Mouse (Mus musculus) gastrocnemius, adult 8-10 months (tissue): ENCODE measurements at regions not wholly inside any gene's neighbourhood (a gene's known extent, or its start where the extent isn't known, plus 50 kb on each side); places are given as distances from the start of the nearest gene placed in this dataset.

Experiments
- DNase-seq, 2 experiments: peaks; one replicate each; pipeline ENCODE4 v3.0.0; 2022; ENCODE audit warnings: low spot score in 2 of 2

- peak in 1 of 2 experiments; percentile 3 for DNase-seq
These were observed 245.3 kb upstream of the Nrp1 start for GRCm38 (mm10) chr8:128113116-128113515.

DNA sequence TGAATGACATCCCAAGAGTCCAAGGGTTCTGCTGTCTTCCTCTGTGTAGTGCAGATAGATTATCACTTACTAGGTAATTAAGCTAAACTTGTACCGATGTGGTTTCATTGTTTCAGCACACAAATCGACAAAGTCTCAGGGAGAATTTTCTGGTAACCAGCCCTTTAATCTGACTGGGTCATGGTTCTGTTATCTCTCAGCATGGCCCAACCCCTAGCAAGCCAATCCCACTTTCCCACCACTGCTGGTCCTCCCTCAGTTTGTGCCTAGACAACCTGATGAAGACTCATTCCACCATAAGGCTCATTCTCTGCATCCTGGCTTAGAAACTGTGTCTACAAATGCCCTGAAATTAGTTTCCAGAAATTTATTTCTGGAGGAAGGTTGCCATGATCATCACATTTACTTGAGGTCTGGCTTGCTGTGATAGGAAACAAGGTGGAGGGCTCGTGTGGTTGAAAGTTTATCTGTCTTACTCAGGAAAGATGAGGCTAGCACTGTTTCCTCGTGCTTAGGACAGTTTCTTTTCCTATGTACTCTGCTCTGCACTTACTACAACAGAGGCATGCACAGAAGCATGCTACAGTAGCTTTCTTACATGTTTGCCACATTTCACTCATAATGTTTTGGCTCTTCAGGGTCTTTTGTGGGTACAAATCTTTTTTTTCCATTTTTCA is 217.0 kb upstream of the Nrp1 start:
- DNase-seq: no peak

- DNase-seq: no peak
These were observed 210.0 kb upstream of the Nrp1 start for GRCm38 (mm10) chr8:128148351-128148942.

DNA sequence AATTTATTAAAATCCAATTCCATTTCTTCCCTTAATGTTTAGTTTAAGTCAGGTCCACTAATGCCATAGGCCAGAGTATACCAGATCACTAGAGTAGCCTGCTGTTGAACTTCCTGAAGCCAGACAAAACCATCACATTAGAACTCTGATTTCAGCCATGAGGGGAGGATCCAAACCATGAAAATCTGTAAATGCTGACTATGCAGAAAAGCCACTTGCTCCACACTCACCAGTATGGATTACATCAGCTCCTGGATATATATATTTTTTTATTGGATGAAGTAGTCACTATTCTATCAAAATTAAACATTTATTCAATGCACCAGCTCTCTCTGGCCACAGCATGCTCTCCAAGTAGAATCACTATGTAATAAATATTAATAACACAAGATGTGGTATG is 202.8 kb upstream of the Nrp1 start:
- no peak for DNase-seq

- DNase-seq: no peak
These were observed 202.2 kb upstream of the Nrp1 start for GRCm38 (mm10) chr8:128156221-128156620.

DNA sequence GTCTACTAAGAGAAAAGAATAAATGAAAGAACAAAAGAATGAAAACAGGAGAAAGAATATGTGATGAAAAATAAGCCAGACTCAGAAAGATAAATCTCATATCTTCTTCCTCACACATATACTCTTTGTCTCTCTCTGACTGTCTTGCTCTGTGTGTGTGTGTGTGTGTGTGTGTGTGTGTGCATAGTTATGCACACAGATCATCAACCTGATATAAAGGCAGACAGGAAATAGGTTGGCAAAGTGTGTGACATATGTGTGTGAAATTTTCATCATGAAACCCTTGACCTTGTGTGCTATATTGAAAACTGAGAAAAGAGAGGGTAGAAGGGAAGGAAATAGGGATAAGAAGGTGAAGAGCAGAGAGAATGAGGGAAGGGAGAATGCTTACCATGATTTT is 195.5 kb upstream of the Nrp1 start:
- no peak for DNase-seq

- no peak for DNase-seq
These were observed 193.4 kb upstream of the Nrp1 start for GRCm38 (mm10) chr8:128164976-128165375.

GRCm38 (mm10) chr8:128165591-128165990 is 192.8 kb upstream of the Nrp1 start:
- no peak for DNase-seq

GRCm38 (mm10) chr8:128166097-128166496 is 192.3 kb upstream of the Nrp1 start:
- DNase-seq: no peak

GRCm38 (mm10) chr8:128168819-128169218 is 189.6 kb upstream of the Nrp1 start:
- no peak for DNase-seq

GRCm38 (mm10) chr8:128171116-128171515 is 187.3 kb upstream of the Nrp1 start:
- no peak for DNase-seq

DNA sequence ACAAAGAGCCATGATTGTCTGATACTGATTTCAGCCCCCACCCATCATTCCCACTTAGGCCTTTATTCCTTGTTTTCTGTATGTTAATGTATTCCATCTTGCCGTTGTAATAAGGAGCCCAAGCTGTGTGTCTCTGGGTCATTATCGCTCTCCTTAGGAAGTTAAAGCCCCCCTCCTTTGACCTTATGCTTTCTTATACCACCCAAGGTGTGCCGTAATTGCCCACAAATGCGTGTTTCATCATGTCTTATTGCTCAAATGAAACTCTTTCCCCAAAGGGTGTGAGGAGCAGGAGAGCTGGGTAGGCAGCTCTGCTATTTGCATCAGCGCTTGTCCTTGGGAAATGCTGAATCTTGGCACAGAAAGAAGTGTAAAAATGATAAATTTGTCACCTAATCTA is 178.2 kb upstream of the Nrp1 start:
- DNase-seq: no peak

- DNase-seq: no peak
These were observed 175.3 kb upstream of the Nrp1 start for GRCm38 (mm10) chr8:128183081-128183480.

DNA sequence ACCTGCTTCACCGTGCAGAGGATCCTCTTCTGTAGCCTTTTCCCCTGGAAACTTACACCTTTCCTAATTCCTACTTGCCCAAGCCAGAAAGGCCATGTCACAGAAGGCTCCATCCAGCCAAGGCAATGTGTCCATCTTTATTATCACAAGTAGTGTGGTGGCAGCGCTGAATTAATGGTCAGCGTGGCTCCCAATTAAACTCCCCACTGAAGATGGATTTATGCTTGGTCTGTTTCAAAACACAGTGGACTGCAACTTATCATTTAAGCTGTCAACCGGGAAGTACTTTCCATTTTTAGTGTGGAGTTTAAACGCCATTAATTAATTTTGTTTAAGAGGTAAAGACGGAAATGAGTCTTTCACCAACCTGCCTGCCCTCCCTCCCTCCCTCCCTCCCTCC is 170.1 kb upstream of the Nrp1 start:
- DNase-seq: no peak

DNA sequence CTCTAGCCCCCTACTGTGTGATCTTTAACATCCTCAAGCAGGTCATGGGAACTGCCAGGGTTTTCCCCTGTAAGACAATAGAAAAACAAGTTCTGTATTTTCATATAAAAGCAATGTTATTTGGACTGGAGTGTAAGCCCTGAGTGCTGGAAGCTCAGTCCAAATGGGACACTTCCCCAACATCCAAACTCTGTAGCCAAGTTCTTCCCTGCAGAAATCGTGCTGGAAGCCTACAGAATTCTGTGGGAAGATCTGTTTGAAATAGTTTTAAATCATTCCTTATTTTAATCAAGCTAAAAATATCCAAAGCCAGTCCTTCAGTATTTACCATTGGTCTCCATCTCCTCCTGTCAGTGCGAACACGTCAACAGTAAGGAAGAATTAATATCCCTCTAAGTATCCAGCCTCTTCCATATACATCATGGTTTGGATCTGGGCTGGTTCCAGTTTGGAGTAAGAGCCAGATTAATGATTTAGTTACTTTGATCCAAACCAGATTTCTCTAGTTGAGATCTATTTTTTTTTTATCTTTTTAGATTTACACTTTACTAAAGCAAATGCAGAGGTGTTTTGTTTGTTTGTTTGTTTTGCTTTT is 165.0 kb upstream of the Nrp1 start:
- DNase-seq: no peak

GRCm38 (mm10) chr8:128200815-128201214 is 157.6 kb upstream of the Nrp1 start:
- no peak for DNase-seq

DNA sequence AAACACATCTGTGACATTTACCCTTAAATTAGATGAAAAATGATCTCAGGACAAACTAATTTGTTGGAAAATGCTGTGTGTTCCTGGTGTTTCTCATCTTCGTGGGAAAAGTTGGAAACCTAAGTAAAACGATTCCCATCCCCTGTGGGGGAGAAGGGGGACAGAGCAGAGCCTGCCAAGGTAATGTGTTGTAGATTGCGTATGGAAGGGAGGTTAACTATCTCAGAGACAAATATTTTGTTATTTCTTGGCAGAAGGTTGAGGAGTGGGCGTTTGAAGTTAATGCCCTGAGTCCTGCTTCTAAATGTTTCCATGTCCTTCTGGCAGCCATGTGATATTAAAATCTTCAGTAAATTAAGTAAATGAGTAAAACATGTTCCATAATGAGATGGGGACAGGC is 156.8 kb upstream of the Nrp1 start:
- no peak for DNase-seq

GRCm38 (mm10) chr8:128202158-128202886 is 156.1 kb upstream of the Nrp1 start:
- no peak for DNase-seq

- no peak for DNase-seq
These were observed 153.6 kb upstream of the Nrp1 start for GRCm38 (mm10) chr8:128204803-128205202.

- DNase-seq: no peak
These were observed 151.3 kb upstream of the Nrp1 start for GRCm38 (mm10) chr8:128207138-128207537.

DNA sequence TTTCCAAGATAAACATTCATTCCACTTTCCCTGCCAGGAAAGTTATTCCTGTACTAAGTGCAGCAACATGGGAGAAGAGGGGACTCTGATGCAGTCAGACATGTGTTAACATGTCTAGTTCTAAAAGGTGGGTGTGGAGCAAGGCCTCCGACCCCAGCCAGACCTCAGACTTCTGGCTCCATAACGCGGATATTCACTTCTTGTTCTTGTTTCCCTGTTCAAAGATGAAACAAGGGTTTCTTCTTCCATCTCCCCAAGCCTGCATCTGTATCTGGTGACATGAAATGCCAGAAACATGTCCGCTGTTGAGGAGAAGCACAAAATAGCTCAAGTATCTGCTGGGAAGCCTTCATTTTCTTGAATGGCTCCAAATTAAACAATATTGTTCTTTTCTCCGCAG is 147.6 kb upstream of the Nrp1 start:
- no peak for DNase-seq

DNA sequence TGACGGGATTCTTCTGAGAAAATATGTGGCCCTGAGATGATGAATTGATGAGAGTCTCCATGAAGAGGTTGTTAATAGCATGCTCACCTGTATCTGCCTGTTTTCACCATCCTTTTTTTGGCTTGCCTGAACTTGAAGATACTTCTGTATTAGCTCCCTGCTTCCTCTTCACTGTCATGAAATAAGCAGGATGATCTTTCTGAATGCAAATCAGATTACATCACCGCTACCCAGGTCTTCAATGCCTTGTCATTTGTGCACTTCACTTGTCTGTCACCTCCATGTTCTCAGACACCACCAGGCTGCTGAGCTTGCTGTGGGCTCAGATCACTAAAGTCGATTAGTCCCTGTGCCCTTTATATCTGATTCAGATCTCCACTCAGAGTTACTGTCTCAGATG is 146.2 kb upstream of the Nrp1 start:
- no peak for DNase-seq
